Mouse (Mus musculus) hematopoietic stem cell, adult 5-6 weeks (primary cell): ENCODE measurements at regions not wholly inside any gene's neighbourhood (a gene's known extent, or its start where the extent isn't known, plus 50 kb on each side); places are given as distances from the start of the nearest gene placed in this dataset.
A peak's percentile ranks its signal among the peaks of the same experiment; 100 is the strongest.

ENCODE experiments used
- ATAC-seq, 2 experiments: fragments of 125-278 bp in 1 of 2; replicated peaks in 1 of 2; 2 replicates each; pipeline ENCODE4 v1.8.0; 2016 to 2017; ENCODE audit warnings: inconsistent platforms in 2 of 2, mild to moderate bottlenecking in 2 of 2, moderate number of reproducible peaks in 2 of 2, low read depth in 1 of 2, moderate TSS enrichment in 1 of 2; ENCODE audit not compliant: low FRiP score in 2 of 2, poor library complexity in 2 of 2, severe bottlenecking in 2 of 2, insufficient read depth in 1 of 2, low TSS enrichment in 1 of 2

DNA sequence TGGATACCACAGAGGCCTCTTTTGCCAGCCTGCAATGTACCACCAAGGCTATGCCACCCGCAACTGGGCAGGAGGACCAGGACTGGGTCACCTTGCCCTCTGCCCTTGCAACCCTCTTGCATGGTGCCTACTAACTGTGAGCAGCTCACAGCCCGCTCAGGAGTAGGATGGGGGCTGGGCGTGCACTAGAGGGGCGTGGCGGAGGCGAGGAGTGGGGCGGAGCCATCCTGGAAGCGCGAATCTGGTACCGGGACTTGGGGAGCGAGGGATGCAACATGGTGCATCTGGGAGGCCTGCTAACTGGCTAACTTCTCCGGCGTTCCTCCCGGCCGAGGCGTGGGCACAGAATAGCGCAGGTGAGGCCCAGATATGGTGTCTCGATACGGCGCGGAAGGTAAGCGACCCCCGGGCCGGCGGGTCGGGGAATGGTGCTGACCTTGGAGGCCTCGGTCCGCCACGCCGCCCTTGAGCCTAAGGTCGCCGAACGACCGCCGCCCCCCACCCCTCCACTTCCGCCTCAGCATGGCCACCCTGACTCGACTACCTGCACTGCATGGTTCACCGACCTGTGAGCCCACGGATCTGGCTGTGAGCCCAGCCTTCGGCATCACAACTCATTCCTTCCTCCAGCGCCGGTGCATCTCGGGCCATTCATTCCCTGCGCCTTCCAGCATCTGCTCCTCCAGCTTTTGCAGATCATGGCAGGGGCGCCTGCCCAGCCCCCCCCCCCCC, 59.7 kb upstream of the Gdi2 start:
- ATAC-seq: peak; percentile 98 to 99
